Mouse (Mus musculus) midbrain, embryonic 16.5 days (tissue): ENCODE results near the gene Pgm1. TPM values are rescaled to one million over a fixed set of nuclear protein-coding genes. Genes with fewer than 3 reads are reported as not detected.

Source experiments
- ATAC-seq: fragments of 200-750 bp; cut with Nextera tagmentation; 2 replicates; pipeline ENCODE4 v1.8.0; 2017; ENCODE audit warnings: moderate TSS enrichment
- H3K27ac ChIP-seq: fragments of 300-500 bp; sonication (generic); 2 replicates; pipeline ENCODE4 v1.5.1; 2014; ENCODE audit warnings: mild to moderate bottlenecking, low read length, mixed read lengths
- H3K27me3 ChIP-seq: fragments of 300-500 bp; sonication (generic); 2 replicates; pipeline ENCODE4 v1.6.1; 2014; ENCODE audit warnings: low read depth, low read length, mixed read lengths; ENCODE audit not compliant: control insufficient read depth, insufficient read depth
- H3K36me3 ChIP-seq: fragments of 300-500 bp; sonication (generic); 2 replicates; pipeline ENCODE4 v1.6.1; 2014; ENCODE audit warnings: mild to moderate bottlenecking, low read length, moderate library complexity, mixed read lengths; ENCODE audit not compliant: control insufficient read depth, insufficient read depth
- H3K4me1 ChIP-seq: fragments of 300-500 bp; sonication (generic); 2 replicates; pipeline ENCODE4 v1.6.1; 2014; ENCODE audit warnings: mild to moderate bottlenecking, low read length, mixed read lengths; ENCODE audit not compliant: control insufficient read depth, insufficient read depth
- H3K4me2 ChIP-seq: fragments of 300-500 bp; sonication (generic); 2 replicates; pipeline ENCODE4 v1.6.1; 2014; ENCODE audit warnings: mild to moderate bottlenecking, low read length, mixed read lengths
- H3K4me3 ChIP-seq: fragments of 300-500 bp; sonication (generic); 2 replicates; pipeline ENCODE4 v1.5.1; 2014; ENCODE audit warnings: low read depth, mild to moderate bottlenecking, low read length, moderate library complexity, mixed read lengths
- H3K9ac ChIP-seq: fragments of 300-500 bp; sonication (generic); 2 replicates; pipeline ENCODE4 v1.6.1; 2014; ENCODE audit warnings: low read depth, low read length, mixed read lengths
- H3K9me3 ChIP-seq: fragments of 300-500 bp; sonication (generic); replicated peaks from 2 replicates; pipeline ENCODE4 v1.6.1; 2014; ENCODE audit warnings: mild to moderate bottlenecking, low read length, mixed read lengths; ENCODE audit not compliant: control insufficient read depth, poor library complexity, severe bottlenecking
- WGBS: fragments of 180-500 bp; shearing (Covaris S2); extraction: QIAGEN DNeasy Blood & Tissue Kit; methylation state at CpG from one replicate; pipeline ENCODE4 v1.1.7; 2014; 5-methylcytosine and 5-hydroxymethylcytosine counted together
- polyA plus RNA-seq: library from polyadenylated mRNA; unstranded; fragments of >200 nt; fragmentation: Nextera tagmentation; extraction: Ambion mirVana; gene quantifications from 2 replicates; pipeline ENCODE4 v1.2.1, GENCODE M21; 2015

Gene Pgm1
- polyA plus RNA-seq, result 78.2 and 91.5 TPM in 2 replicates

DNA sequence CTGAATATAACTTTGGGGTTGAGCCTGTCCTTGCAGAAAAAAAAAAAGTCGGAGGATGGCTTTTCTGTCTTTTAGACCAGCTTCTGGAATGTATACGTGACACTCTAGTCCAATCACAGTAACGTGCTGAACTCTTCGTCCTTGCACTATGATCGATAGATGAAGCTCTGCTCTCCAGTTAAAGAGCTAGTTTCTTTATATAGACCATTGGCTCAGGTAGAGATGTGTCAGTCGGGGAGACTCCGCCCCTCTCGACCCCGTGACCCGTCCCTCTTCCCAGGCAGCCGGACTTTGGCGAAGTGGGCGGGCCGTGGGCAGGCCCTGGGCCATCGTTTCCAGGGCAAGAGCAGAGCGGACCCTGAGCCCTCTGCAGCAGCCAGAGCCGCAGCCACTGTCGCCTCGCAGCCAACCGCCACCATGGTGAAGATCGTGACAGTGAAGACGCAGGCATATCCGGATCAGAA is at the start of gene Pgm1:
Gene Pgm1, plus strand, starts transcription at position 266 of the 464 bp plus-strand sequence.
- Histone ChIP-seq H3K27me3 (no peaks in the 10 kb centered on the region), H3K9me3 (no peaks in the 10 kb centered on the region), H3K4me1 (peaks cover 10% of the 10 kb centered on the region; the same call in 1 of the 2 replicates), H3K36me3 (no peaks in the 10 kb centered on the region), H3K9ac (peak within 1 kb of the TSS; percentile 90), H3K4me3 (peak within 1 kb of the TSS; percentile 73), H3K4me2 (peak within 1 kb of the TSS; percentile 91), H3K27ac (peak within 1 kb of the TSS; percentile 93)
- 4% methylated on average over 23 of the region's 23 CpGs for WGBS
- ATAC-seq, result peak; percentile 92

DNA sequence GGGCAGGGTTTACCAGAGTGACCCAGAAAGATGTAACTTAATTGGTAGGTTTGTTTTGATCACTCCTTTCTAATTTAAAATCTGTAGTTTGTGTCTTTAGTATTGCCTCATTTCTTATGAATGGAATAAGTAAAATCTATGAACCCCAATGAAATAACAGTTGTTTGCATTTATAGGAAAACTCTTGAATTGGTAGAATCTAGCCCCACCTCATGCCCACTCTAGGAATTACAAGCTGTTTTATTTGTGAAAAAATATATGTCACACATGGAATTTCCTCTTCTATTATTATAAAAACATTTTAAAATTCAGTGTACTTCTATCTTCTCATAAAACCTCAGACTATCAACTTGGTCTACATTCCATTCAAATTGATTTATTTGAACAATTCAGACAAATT is 47.3 kb upstream of the Pgm1 start:
- Histone ChIP-seq H3K9ac (no peak overlapping the region), H3K4me3 (no peak overlapping the region), H3K4me1 (no peaks in the 10 kb centered on the region), H3K36me3 (no peaks in the 10 kb centered on the region), H3K4me2 (no peak overlapping the region), H3K9me3 (no peaks in the 10 kb centered on the region), H3K27ac (no peak overlapping the region), H3K27me3 (no peaks in the 10 kb centered on the region)
- ATAC-seq, result no peak

DNA sequence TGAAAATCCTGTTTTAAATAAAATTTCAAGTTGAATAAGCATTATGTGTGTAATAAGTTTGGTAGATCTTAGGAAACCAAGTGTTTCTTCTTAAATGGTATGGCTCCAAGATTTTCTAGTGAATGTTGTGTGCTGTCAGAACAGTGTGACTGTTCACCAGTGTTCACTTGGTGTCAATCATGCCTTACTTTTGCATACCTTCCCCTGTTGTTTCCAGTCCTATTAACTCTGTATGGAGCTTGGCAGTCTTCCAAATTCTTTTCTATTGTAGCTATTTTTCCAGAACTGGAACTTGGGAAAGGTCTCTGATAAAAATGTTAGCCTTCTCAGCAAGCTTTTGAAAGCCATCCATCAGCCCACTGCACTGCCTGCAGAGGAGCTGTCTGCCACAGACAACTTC is 46.8 kb upstream of the Pgm1 start:
- Histone ChIP-seq H3K9ac (no peak overlapping the region), H3K4me1 (no peaks in the 10 kb centered on the region), H3K27ac (no peak overlapping the region), H3K36me3 (no peaks in the 10 kb centered on the region), H3K4me2 (no peak overlapping the region), H3K4me3 (no peak overlapping the region), H3K9me3 (no peaks in the 10 kb centered on the region), H3K27me3 (no peaks in the 10 kb centered on the region)
- ATAC-seq, result no peak

DNA sequence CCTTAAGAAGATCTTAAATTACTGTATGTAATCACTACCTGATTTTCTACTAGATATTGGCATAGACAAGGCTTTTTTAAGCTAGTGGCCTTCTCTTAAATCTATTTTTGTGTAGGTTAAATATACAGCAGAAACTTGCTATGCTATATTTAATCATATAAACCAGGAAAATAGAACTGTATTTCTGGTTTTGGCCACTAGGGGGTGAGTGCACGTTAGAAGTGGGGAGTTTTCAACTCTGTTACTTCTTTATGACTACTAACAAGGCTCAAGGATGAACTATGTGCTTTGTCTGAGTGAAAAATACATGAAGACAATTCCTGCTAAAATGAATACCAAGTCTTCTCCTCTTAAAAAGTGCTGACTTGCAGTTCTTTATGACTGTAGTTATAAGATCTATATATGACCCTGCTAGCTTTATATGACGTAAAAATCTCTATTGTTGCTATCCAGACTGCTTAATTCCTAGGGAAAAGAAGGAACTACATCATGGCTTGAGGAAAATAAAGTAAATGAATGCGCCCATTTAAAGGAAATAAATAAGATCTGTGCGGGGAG is 15.2 kb upstream of the Pgm1 start:
- no peaks in the 10 kb centered on the region for H3K9me3 ChIP-seq
- H3K36me3 ChIP-seq, result no peaks in the 10 kb centered on the region
- no peak overlapping the region for H3K4me3 ChIP-seq
- H3K9ac ChIP-seq, result no peak overlapping the region
- H3K4me2 ChIP-seq, result no peak overlapping the region
- no peak for ATAC-seq
- no peaks in the 10 kb centered on the region for H3K27me3 ChIP-seq
- H3K27ac ChIP-seq, result no peak overlapping the region
- 66% methylated on average over 4 of the region's 4 CpGs for WGBS
- H3K4me1 ChIP-seq, result no peaks in the 10 kb centered on the region

DNA sequence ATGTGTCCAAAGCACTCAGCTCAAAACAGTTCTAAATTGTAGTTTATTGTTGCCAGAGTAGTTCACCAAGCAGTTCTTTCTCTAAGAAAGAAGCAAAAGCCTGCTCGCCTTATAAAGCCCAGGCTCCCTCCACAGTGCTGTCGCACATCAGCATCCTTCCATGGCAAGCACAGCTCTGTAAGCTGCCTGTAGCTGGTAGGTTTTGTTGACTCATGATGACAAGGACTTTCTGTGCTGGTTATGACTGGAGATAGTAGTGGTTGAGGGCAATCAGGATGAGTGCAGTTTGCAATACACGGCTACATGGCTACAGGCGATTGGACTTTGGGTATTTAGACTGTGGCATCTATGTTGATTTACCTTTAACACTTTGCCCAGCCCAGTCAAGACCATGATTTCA is 2.8 kb upstream of the Pgm1 start:
- 94% methylated on average over 4 of the region's 4 CpGs for WGBS
- Histone ChIP-seq H3K4me2 (no peak overlapping the region), H3K27me3 (no peaks in the 10 kb centered on the region), H3K4me3 (no peak overlapping the region), H3K9ac (no peak overlapping the region), H3K27ac (no peak overlapping the region), H3K9me3 (no peaks in the 10 kb centered on the region), H3K4me1 (peaks cover 7% of the 10 kb centered on the region; the same call in 1 of the 2 replicates), H3K36me3 (no peaks in the 10 kb centered on the region)
- ATAC-seq, result no peak

DNA sequence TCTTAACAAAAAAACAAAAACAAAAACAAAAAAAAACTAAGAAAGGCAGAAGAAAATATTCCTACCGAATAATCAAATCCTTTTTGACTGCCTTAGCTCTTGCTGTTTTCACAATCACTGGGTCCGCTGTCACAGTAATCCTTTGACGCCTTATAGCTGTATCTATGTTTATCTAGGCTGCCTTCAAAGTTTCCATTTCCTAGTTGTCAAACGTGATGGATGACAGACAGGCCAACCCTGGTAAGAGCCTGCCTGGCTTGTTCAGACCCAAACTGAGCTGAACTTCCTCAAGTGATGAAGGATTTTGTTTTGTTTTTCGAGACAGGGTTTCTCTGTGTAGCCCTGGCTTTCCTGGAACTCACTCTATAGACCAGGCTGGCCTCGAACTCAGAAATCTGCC is 693 bp upstream of the Pgm1 start:
- Histone ChIP-seq H3K4me2 (peak overlapping the region; percentile 91), H3K9ac (no peak overlapping the region), H3K36me3 (no peaks in the 10 kb centered on the region), H3K27me3 (no peaks in the 10 kb centered on the region), H3K4me1 (peaks cover 10% of the 10 kb centered on the region; the same call in 1 of the 2 replicates), H3K4me3 (no peak overlapping the region), H3K27ac (no peak overlapping the region), H3K9me3 (no peaks in the 10 kb centered on the region)
- ATAC-seq, result no peak
- WGBS, result 81% methylated on average over 6 of the region's 6 CpGs

DNA sequence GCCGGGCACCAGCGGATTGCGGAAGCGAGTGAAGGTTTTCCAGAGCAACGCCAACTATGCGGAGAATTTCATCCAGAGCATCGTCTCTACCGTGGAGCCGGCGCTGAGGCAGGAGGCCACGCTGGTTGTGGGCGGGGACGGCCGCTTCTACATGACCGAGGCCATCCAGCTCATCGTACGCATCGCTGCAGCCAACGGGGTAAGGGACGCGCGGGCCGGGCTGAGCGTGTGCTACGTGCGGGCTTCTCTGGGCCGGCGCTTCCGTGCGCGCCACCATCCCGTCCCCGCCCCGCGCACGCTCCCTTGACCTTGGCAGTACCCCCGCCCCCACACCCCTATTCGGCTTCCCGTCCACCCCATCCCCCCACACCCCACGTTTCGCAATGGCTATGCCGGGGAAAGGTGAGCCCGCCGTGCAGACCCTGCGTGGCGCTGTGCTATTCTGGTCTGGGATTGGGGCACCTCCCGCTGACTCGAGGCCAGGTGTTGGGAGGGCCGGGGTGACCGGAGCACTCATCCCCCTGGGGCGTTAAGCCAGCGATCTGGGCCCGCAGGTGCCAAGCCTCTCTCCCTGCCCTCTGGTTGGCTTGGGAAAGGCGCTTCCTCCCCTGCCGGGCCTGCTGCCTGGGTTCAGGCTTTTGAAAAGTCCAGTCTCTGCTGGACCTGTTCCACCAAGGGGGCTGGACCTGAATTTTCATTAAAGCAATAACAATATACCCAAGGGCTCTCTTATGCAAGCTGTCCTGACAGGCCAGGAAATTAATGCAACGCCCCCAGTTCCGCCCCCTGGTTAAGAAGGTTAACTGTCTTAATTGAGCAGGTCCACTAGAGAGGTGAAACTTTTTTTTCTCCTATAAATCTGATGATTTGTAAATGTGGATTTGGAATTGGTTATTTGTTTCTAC is 651 bp downstream of the Pgm1 start, which contains the start of gene Itgb3bp:
Gene Itgb3bp, minus strand, starts transcription at position 201 of the 905 bp plus-strand sequence.
- Histone ChIP-seq H3K4me2 (peak within 1 kb of the TSS; percentile 91), H3K9ac (peak within 1 kb of the TSS; percentile 90), H3K4me1 (peaks cover 10% of the 10 kb centered on the region; the same call in 1 of the 2 replicates), H3K27ac (peak within 1 kb of the TSS; percentile 93), H3K36me3 (no peaks in the 10 kb centered on the region), H3K9me3 (no peaks in the 10 kb centered on the region), H3K27me3 (no peaks in the 10 kb centered on the region), H3K4me3 (peak within 1 kb of the TSS; percentile 73)
- ATAC-seq, result peak; percentile 96
- WGBS, result under 1% methylated on average over 57 of the region's 57 CpGs

DNA sequence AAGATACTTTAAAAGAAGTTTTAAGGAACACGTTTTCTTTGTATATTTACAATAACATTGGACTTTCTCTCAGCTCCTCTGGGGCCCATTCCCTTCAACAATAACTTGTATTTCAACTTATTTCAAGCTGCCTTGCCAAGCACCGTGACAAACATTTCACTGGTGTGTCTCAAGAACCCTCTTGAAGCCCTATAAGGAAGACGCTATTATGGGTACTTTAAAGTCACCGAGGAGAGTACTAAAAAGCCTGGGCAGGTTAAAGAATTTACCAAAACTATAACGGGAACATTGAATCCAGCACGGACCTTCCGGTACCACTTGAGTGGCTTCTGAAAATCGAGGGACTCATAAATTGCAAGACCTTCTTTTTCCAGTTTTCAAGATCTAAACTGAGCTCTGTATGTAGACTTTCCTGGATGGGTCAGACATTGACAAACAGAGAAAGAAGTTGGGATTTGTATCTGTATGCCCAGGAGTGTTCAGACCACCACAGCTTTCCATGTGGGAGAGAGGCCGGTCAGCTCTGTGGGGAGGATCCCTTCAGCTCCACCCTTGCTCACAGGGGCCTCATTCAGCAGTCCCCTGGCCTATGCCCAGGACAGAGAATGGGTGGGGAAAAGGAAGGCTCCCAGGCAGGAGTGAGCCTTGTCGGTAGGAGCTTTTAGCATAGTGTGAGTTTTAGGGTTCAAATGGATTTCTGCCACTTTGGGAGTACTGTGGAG is 1.5 kb downstream of the Pgm1 start:
- Histone ChIP-seq H3K9ac (0 out of 2 replicates have a peak overlapping the region, but pooled peaks have one; percentile 5), H3K27me3 (no peaks in the 10 kb centered on the region), H3K4me1 (peaks cover 10% of the 10 kb centered on the region; the same call in 1 of the 2 replicates), H3K27ac (no peak overlapping the region), H3K36me3 (no peaks in the 10 kb centered on the region), H3K4me3 (peak overlapping the region; percentile 73), H3K4me2 (peak overlapping the region; percentile 91), H3K9me3 (no peaks in the 10 kb centered on the region)
- whole genome bisulfite sequencing, result 49% methylated on average over 10 of the region's 10 CpGs
- no peak for ATAC-seq
